Mouse (Mus musculus) small intestine, adult 2 months (tissue): Measurements from ENCODE around the gene Por.

ENCODE experiments used
- CTCF ChIP-seq: fragments of 200-500 bp; IDR thresholded peaks from 2 replicates; pipeline ENCODE4 v1.5.1; 2012; ENCODE audit warnings: low read depth, mild to moderate bottlenecking, control low read depth, inconsistent platforms, low read length, moderate library complexity, mixed read lengths; ENCODE audit not compliant: insufficient replicate concordance, insufficient read length; ENCODE audit errors: extremely low read depth
- POLR2A ChIP-seq: fragments of 200-500 bp; IDR thresholded peaks from 2 replicates; pipeline ENCODE4 v1.6.1; 2012; ENCODE audit warnings: low read depth, mild to moderate bottlenecking, control low read depth, inconsistent platforms, low read length, moderate library complexity

GRCm38 (mm10) chr5:135780331-135780730 lies 110.5 kb downstream of the Por start:
- TF ChIP-seq POLR2A = no peak
- no peak for TF ChIP-seq CTCF
